Mouse (Mus musculus) hindlimb bud, embryonic 11.5 days (tissue): ENCODE measurements around the gene Smtnl2.
"Not testable (repeated sequence)": the region's sequence is repeated elsewhere in the genome, so short reads cannot be mapped to it uniquely, and the experiment has no call there.

Source experiments
- DNase-seq: peaks from one replicate; pipeline ENCODE4 v3.0.0-alpha.2; 2012; ENCODE audit warnings: low read depth, low spot score; ENCODE audit errors: extremely low spot score

Gene Smtnl2

DNA sequence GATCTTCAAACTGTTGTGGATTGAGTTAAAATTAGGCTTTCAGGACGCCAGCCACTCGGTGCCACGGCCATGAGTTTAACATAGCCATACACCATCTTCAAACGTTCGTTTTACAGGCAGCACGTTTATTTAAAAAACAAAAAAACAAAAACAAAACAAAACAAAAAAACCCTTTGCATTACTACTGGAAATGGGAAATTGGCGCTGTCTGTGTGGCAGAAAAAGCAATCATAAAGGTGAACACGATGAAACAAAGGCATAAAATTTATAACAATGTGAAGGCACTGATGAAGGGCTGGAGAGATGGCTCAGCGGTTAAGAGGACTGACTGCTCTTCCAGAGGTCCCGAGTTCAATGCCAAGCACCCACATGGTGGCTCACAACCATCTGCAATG, 49.2 kb downstream of the Smtnl2 start, which contains the start of gene Tekt1:
TSS of gene Tekt1 (minus strand) at position 96 of the 395 bp plus-strand sequence.
- no peak for DNase-seq

GRCm38 (mm10) chr11:72361385-72362346, 49.8 kb downstream of the Smtnl2 start:
- peak; percentile 96 for DNase-seq

DNA sequence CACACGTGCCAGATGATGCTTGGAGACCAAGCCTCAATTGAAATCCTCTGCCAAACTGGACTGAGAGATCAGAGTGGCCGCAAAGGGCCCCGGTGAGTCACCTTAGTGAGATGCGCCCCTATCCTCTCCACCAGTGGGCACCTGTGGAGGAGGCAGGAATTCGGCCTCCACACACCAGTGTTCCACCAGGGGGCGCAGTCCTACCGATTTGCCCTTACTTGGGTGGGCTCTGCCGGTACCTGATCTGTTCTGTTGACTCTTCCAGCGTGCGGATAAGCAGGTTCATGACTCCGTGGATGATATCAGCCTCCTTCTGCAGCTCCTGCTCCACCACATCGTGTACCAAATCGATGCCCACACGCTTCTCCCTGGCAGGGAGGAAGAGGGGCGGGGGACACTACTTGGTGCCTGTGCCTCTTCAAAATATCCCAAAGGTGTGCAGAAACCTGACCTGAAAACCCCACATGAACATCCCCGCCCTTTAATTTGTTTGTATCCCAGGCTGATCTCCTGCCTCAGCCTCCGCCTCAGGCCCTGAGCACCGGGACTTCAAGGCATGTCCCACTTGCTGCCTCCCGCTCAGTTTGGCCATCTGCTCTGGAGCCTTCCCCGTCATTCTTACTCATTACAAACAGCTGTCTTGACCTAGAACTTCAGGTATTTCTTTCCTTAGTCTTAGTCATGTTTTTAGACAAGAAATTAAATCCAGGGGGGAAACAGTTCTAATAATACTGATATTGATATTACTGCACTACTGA, 56.4 kb downstream of the Smtnl2 start:
- DNase-seq = no peak

DNA sequence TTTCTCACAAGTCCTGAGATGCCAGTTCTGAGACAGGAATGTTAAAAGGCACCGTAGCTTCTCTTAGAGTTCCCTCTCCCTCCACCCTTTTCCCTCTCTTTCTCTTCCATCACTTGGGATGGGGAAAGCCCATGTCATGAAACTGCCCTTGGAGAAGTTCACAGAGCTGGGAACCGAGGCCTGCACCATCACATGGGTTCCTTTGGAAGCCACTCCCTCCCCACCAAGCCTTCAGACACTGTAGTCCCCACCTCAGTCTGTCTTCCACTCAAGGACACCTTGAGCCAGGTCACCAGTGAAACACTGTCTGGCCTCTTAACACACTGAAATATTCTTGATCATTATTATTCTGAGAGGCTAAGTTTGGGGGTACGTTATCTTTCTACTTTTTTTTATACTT, 58.3 kb downstream of the Smtnl2 start:
- DNase-seq = no peak

DNA sequence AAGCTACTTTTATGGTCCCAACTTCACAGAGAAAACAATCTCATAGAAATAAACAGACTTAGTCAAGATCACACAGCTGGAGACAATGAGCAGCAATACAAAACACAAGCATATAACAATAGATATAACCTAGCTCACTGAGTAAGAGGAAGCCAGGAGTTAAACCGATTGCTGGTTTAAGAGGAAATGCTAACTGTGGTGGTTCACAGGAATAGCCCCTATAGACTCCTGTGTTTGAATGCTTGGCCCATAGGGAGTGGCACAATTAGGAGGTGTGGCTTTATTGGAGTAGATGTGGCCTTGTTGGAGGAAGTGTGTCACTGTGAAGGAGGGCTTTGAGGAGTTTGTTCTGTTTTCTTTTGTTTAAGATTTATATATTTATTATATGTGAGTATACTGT, 59.2 kb downstream of the Smtnl2 start:
- DNase-seq = no peak

DNA sequence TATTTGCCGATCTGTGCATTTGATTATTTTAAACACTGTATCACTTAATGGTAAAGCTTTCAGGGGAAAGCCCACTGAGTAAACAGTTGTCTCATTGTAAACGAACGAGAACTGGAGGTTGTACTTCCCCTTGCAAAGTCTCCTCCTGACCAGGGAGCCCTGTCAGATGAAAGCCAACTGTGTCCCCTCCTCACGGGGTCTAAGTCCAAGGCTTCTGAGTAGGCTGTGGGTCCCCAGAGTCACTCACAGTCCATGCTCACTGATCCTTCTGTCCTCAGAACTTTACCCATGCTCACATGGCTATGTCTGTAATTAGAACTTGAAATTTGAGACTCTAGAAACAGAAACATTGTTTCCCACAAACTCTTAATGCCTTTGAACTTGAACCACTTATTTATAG, 61.9 kb downstream of the Smtnl2 start:
- DNase-seq = no peak

GRCm38 (mm10) chr11:72349016-72349415, 62.5 kb downstream of the Smtnl2 start:
- no peak for DNase-seq

DNA sequence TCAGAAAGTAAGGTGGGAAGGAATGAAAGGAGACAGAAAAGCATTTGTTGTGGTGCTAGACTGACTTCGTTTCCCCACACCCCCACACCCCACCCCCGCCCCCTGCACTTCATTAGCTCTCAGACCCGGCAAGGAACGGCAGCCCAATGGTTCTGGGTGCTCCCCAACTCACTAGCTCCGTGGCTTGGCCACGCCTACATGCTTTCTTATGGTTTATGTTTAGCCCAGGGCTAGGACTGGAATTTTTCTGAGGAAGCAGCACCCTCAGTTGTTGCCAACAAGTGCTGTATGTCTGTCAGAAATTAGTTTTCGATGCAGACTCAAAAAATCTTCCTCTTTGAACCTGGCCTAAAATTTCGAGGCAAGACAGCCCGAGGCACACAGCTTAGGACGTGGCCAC, 63.0 kb downstream of the Smtnl2 start:
- DNase-seq = no peak

DNA sequence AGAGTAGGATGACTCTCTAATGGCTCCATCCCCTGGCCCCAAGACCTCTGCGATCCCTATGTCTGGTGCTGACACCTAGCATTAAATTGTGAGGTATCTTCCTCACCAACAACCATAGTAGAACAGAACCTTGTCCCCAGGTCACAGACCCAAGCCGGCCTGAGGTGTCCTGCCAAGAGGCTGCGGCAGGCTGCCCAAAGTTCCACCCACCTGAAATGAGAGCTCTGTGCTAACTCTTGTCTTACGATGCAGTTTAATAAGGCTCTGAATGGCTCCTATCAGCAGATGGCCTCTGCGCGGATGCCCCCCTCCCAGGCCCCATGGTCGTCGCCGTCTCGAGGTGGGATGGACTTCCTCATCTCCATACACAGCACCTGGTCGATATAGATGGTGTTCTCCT, 67.0 kb downstream of the Smtnl2 start:
- DNase-seq = no peak

DNA sequence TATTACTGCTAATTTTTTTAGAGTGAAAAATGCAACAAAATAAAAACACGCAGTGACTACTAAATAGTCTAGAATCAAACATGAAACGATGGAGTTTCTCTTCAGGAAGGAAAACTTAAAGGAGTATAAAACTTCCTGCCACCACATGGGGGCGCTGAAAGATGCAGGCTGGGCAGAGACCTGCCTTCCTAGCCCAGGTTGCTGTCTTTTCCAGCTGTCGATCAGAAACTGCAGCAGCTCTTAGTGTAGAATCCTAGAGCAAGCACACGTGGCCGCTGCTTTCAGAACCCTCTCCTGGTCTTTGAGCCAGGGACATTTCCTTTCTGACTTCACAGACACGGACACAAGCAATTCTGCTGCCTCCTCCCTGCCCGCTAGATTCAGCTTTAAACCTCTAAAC, 67.6 kb downstream of the Smtnl2 start:
- peak; percentile 20 for DNase-seq

GRCm38 (mm10) chr11:72343238-72343625, 68.3 kb downstream of the Smtnl2 start:
- DNase-seq = not testable (repeated sequence)

DNA sequence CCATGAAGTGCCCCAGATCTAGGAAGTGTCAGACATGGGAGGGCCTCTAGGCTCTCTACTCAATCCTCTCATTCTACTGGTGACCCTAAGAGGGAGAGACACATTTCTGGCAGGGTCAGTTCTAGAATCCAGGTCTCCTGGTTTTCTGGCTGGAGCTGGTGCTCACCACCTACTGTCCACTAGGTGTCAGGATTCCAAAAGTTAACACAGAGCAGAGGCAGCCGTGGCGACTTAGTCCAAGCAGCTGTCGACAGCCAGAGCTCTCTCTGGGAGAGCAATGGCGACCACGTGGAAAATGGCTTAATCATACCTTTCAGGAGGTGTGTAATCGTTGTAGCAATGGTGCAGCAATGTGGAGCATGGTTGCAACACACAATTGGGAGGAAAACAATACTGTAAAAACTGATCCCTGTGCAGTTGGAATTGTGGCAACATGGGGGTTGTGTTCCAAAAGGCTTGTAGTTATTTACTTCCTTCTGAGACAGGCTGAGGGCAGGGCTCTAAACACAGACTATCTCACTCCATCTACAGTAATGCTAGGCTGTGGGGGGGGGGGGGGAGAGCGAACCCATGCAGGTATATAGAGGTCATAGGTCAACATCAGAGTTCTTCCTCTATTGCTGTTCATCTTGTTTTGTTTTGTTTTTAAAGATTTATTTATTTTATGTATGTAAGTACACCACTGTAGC, 68.8 kb downstream of the Smtnl2 start:
- peak; percentile 50 for DNase-seq

DNA sequence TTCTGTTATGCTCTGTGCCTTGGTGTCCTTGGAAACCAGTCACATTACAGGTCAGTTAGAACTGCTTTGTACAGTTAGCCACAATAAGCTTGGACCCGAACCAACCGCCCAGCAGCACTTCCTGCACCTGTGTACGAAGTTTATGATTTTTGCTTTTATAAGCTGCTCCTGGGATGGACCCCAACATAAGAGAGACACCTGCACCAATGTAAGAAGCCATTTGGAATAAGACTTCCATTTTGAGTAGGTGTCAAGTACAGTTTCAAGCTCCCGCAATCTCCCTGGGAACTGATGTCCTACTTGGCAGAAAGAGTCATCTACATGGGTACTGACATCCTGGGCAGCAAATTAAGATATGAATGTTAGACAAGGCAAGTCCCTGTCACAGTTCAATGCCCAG, 71.8 kb downstream of the Smtnl2 start:
- DNase-seq = no peak
